Mouse (Mus musculus): ENCODE measurements around the gene Atp2a2.

The Atp2a2 gene

GRCm38 (mm10) chr5:122502077-122502941 is at the start of gene Atp2a2:
TSS of gene Atp2a2 (minus strand) at chr5:122502225.
- peak; percentile 81 for DNase-seq (ENCODE audit: low read depth, low spot score)

DNA sequence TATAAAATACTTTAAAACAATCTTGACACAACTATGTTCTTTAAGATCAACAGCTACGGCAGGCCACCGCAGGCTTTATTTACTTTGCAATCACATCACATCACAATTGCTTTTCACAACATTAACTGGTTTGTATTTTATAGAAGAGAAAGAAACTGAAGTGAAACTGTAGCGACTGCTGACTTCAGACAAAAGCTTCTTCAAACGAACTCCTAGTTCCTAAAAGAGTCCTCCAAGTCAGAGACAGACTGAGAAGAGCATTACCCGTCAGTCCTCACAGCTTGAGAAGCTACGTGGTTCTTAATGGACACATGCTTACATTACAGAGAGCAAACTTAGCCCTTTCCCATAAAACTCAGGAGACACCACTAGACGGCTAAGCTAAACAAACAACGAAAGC is 48.4 kb upstream of the Atp2a2 start:
- DNase-seq (ENCODE audit: low read depth, low spot score): no peak

DNA sequence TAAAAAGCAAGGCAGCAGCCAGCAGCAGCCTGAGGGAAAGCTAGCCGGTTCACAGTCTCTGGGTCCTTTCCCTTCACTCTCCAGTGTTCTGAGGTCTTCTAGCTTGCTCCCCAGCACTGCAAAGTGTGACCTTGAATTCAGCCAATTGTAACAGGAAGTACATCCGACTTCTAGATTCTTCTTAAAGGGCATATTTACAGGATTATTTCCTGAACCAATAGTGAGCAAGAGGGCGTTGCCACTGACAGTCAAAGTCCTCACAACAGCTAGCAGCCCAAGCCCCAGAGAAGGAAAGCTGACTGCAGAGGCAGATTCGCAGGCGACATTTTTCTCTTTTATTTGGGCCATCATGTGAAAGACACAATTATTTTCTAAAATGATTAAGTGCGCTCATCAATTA is 46.6 kb upstream of the Atp2a2 start:
- no peak for DNase-seq (ENCODE audit: low read depth, low spot score)

- DNase-seq (ENCODE audit: low read depth, low spot score): no peak
Measured at GRCm38 (mm10) chr5:122547810-122548209, 45.8 kb upstream of the Atp2a2 start.

GRCm38 (mm10) chr5:122547251-122547714 is 45.3 kb upstream of the Atp2a2 start:
- peak; percentile 28 for DNase-seq (ENCODE audit: low read depth, low spot score)

DNA sequence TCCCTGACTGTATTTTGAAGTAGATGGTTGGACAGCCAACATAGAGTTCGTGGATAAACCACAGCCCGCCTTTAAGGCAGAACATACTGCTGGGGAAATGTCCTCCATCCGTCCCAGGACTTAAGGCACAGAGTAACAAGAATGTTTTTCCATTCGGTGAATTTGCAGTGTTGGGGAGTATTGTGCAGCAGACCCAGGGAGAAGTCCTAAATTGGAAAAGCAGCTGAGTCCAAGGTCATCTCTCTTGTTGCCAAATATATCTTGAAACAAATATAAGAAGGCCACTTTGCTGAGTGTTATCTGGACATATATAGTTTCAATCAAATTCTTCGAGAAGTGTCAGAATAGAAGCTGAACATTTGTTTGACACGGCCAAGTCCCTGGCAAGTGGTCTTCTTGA is 41.4 kb upstream of the Atp2a2 start:
- DNase-seq (ENCODE audit: low read depth, low spot score): no peak

GRCm38 (mm10) chr5:122541871-122542270 is 39.8 kb upstream of the Atp2a2 start:
- DNase-seq (ENCODE audit: low read depth, low spot score): no peak

DNA sequence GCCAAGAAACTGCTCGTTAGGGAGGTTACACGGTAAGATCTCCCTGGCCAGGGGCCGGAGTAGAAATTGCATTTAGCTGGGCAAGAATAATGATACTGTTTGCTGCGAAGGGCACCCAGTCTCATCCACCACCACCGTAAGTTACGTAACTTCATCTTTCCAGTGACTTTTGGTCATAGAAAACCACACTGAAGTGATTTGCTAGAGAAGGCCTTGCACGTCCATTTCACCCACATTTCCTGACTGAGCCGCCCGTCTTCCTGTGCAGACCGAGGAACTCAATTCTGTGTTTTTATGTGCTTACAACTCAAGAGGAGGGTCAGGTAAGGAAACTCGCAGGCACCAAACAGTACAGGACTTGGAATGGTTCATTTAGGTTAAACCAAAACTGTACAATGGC is 36.1 kb upstream of the Atp2a2 start:
- DNase-seq (ENCODE audit: low read depth, low spot score): no peak

DNA sequence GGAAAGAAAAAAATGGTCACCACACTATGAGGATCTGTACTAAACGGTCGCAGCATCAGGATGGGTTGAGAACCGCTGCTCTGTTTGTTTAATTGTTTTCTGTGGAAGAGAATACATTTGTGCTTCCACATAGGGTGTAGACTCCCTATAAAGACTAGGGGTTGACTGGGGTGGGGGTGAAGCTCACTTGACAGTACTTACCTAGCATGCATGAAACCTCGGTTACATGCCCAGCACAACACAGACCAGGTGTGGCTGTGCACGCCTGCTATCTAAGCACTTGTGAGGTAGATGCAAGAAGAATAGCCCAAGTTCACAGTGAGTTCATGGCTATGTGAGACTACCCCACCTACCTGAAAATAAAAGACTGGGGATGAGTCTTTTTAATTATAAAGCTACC is 35.6 kb upstream of the Atp2a2 start:
- DNase-seq (ENCODE audit: low read depth, low spot score): no peak

DNA sequence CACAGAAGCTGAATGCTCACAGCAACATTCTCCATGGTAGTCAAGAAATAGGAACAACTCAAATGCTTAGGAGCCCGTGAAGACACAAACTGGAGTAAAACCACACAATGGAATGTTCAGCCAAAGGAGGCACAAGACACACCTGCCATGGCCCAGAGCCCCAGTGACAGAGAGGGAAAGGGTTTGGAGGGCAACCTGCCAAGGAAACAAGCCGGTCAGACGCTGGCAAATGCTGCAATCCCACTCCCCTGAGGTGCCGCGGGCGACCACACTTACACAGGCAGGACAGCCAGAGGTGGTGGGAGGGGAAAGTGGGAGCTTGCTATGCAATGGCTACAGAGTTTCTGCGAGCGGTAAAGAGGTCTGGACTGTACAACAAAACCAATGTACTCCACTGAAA is 31.9 kb upstream of the Atp2a2 start:
- no peak for DNase-seq (ENCODE audit: low read depth, low spot score)

DNA sequence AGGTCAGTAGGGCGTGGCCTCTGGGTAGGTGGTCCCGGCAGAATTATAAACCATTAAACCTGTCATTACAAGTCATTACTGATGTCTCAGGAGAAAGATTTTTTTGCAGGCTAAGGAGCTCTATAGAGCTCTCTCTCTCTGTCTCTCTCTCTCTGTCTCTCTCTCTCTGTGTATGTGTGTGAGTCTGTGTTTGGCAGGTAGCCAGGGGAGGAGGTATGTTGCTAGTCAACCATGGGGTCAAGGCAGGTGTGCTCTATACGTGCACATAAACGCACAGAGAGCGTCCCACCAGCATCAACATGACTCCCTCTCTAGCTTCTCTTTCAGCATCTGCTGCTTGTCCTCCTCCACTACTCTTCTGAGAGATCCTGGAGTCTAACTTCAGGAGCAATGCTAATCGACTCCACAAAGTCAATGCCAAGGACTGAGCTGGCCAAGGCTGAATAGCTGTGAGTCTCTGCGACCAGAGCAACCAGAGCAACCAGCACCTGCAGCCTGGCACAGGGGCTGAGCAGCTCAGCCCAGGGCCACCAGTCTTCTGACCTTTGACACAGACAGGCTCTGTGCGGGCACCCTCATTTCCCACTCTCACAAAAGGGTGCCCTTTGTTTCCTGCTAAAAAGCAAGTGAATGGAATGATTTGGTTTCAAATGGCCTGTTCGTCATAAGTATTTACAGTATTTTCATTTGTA is 28.0 kb upstream of the Atp2a2 start:
- no peak for DNase-seq (ENCODE audit: low read depth, low spot score)

DNA sequence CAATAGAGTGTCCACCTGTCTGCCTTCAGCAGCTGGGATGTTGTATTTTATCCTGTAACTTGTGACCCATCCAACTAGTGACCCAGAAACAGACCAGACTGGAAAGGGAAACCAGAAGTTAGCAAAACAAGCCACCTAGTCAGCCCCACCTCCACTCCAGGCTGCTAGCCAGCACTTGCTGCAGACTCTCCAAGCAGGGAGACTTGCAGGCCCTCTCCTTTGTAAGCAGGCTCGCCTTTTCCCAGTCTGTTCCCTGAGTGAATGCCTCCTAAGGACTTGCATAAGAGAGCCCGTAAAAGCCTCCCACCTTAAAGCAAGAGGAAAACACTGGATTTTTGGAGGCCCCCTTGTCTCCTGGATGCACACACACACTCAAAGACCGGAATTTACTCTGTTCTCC is 27.3 kb upstream of the Atp2a2 start:
- DNase-seq (ENCODE audit: low read depth, low spot score): no peak

DNA sequence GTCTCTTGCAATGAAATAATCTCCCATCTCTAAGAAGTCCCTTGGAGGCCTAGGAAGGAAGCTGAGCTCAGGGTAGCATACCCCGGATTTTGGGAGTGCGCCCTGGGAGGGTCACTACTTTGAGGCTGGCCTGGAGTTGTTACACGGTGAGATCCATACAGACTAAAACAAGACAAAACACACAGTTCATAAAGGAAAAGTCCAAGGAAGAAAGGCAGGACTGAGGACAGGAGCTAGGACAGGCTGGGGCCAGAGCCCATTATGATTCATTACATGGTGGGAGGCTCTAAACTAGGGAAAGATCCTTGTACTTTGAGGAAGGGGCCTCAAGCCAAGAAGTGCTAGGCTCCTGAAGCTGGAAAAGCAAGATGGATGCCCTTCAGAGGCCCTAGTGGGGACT is 26.6 kb upstream of the Atp2a2 start:
- no peak for DNase-seq (ENCODE audit: low read depth, low spot score)

DNA sequence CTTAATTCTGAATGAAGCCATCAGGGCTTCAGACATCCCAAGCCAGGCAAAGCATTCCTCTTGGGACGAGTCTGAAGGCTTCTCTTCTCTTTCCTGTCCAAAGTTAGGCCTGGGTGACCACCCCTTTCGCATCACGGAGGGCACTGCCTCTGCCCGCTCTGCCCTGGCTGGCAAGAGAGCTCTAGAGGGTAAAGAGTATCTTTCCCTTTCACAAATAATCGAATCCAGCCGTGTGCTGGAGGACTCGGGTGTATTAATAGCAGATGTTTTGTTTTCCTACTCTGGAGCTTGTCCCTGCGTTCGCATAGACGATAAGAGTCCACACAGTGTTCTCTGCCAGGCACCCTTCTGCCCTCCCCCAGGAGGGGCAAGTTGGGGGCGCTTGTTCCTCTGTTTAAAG is 25.7 kb upstream of the Atp2a2 start:
- no peak for DNase-seq (ENCODE audit: low read depth, low spot score)

- no peak for DNase-seq (ENCODE audit: low read depth, low spot score)
Measured at GRCm38 (mm10) chr5:122526878-122527730, 25.1 kb upstream of the Atp2a2 start.

GRCm38 (mm10) chr5:122526405-122526804 is 24.4 kb upstream of the Atp2a2 start:
- DNase-seq (ENCODE audit: low read depth, low spot score): no peak

DNA sequence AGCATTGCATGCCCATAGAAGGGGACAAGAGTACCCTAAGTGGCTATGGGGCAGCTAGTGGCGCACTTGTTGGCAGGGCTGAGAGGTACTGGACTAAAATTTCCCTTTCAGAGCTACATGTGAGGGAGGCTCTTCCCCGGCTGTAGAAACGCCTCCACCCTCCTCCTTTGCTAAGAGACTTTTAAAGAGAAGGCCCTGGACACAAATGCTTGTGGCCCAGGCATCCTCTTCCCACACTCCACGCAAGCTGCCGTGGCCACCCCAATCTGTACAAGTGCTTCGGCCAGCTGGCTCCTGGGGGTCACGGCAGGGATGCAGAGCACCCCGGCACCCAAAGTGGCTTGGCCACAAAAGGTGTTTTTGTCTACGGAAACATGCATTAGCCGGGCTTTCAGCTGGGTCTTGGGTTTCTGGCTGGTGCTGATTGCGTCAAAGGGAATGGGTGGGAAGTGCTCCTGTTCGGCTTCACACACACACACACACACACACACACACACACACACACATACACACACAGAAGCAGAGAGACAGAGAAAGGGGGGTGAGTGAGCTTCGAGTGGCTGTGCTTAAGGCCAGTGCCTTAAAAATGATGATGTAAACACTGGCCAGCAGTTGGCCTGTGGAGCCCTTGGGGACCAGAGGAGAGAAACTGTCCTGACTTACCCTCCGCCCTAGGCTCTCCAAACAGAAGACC is 23.4 kb upstream of the Atp2a2 start:
- DNase-seq (ENCODE audit: low read depth, low spot score): no peak

DNA sequence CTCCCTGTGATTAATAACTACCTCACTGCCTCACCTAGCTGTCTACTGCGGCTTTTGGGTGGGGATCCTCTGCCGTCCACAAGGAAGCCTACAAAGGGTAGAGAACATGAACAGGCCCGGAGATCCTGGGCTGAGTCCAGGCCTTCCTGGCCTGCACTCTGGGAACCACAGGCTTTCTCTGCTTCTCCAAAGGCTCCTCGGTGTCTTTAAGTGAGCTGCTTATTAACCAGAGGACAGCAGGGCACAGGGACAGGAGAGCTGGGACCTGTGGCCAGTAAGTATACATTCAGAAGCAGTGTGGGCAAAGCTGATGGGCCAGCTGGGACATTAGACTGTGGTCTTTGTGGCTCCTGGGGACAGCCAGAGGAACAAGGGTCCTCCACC is 22.8 kb upstream of the Atp2a2 start:
- no peak for DNase-seq (ENCODE audit: low read depth, low spot score)

- peak; percentile 59 for DNase-seq (ENCODE audit: low read depth, low spot score)
Measured at GRCm38 (mm10) chr5:122524244-122524643, 22.2 kb upstream of the Atp2a2 start.

DNA sequence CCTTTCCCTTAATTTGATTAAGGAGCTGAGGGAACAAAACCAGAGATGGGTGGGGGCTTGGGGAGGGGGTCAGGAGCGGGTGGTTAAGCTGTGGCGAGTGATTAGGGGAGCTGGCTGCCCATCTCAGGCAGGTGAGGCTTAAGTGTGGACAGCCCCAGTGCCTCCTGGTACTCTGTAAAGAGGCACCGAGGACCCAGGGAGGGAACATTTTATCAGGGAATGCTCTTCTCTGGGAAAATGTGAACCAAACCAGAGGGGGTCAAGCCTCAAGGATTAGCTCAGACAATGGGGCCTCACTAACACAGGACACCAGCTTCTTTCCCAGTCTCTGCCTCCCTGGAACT is 19.1 kb upstream of the Atp2a2 start:
- no peak for DNase-seq (ENCODE audit: low read depth, low spot score)

GRCm38 (mm10) chr5:122520254-122521129 is 18.5 kb upstream of the Atp2a2 start:
- no peak for DNase-seq (ENCODE audit: low read depth, low spot score)
